9 mouse cellular contexts compared by ENCODE assay signal in genomic region chr16:17554702-17555101, GRCm38 (mm10). TPM values are rescaled to one million over a fixed set of nuclear protein-coding genes. Genes with fewer than 3 reads are reported as not detected.
DNase-seq lines count a peak whose midpoint lies in the region; ATAC-seq and TF ChIP-seq lines count a peak whose summit lies in the region.
"Not testable (repeated sequence)": the region's sequence is repeated elsewhere in the genome, so short reads cannot be mapped to it uniquely, and the experiment has no call there.
"Had no signal": no experiment of that assay in that cellular context is flagged by ENCODE, and none has a peak within 500 bp of the region (broad histone marks: within the 10 kb centered on the region; RNA-seq: fewer than 3 reads in every experiment).

No protein-coding gene starts in this region.

- peak; percentile 16 for DNase-seq in CD4-positive, CD25-positive, alpha-beta regulatory T cell, adult 2 months (ENCODE audit: low read depth, low spot score)
- peak; percentile 65 for DNase-seq in c-Kit-positive CD71-positive TER-119-positive erythroid progenitor cells, embryonic 14.5 days (ENCODE audit: low spot score)
- peak; percentile 66 for DNase-seq in forebrain, embryonic 11.5 days (ENCODE audit: low spot score)
- not testable (repeated sequence) for DNase-seq in heart, postnatal 0 days (ENCODE audit: low spot score)
- DNase-seq in midbrain, embryonic 14.5 days = peak; percentile 40

- not testable (repeated sequence) for H3K9me3 ChIP-seq in forebrain, embryonic 11.5 days (ENCODE audit: control insufficient read depth, low read length); heart, postnatal 0 days (replicated peaks; ENCODE audit: control insufficient read depth, low read length); intestine, postnatal 0 days (ENCODE audit: control insufficient read depth); liver, embryonic 15.5 days (replicated peaks); midbrain, embryonic 14.5 days (ENCODE audit: control insufficient read depth, low read length); stomach, embryonic 14.5 days (ENCODE audit: control insufficient read depth, low read depth, low read length)

- not testable (repeated sequence) for H3K9ac ChIP-seq in forebrain, embryonic 11.5 days (ENCODE audit: low read length); heart, postnatal 0 days (replicated peaks; ENCODE audit: low read depth, low read length); intestine, postnatal 0 days (ENCODE audit: low read depth, low read length); midbrain, embryonic 14.5 days (replicated peaks; ENCODE audit: low read length); stomach, embryonic 14.5 days (replicated peaks; ENCODE audit: low read depth, low read length)
- H3K9ac ChIP-seq in liver, embryonic 15.5 days = peak overlapping the region; percentile 39

- not testable (repeated sequence) for H3K27me3 ChIP-seq in forebrain, embryonic 11.5 days (ENCODE audit: control insufficient read depth, insufficient read depth, low read length); heart, postnatal 0 days (ENCODE audit: control insufficient read depth, insufficient read depth, low read length); intestine, postnatal 0 days (replicated peaks; ENCODE audit: control insufficient read depth, insufficient read depth, low read length); liver, embryonic 15.5 days; midbrain, embryonic 14.5 days (ENCODE audit: control insufficient read depth, insufficient read depth, low read length); stomach, embryonic 14.5 days (ENCODE audit: control insufficient read depth, insufficient read depth, low read length)

- TF ChIP-seq CTCF in heart, postnatal 0 days (IDR thresholded peaks at IDR 0.05; ENCODE audit: low read depth); intestine, postnatal 0 days (IDR thresholded peaks at IDR 0.05; ENCODE audit: low read depth): not testable (repeated sequence)

- not testable (repeated sequence) for TF ChIP-seq EP300 in heart, postnatal 0 days (IDR thresholded peaks at IDR 0.05; ENCODE audit: low read depth)

- H3K4me1 ChIP-seq in forebrain, embryonic 11.5 days (replicated peaks; ENCODE audit: control insufficient read depth, insufficient read depth, low read length) = peaks cover 31% of the 10 kb centered on the region
- H3K4me1 ChIP-seq in heart, postnatal 0 days (ENCODE audit: control insufficient read depth, insufficient read depth) = peaks cover 21% of the 10 kb centered on the region
- H3K4me1 ChIP-seq in intestine, postnatal 0 days (replicated peaks; ENCODE audit: control insufficient read depth, insufficient read depth, low read length) = not testable (repeated sequence)
- H3K4me1 ChIP-seq in liver, embryonic 15.5 days (replicated peaks) = peaks cover 47% of the 10 kb centered on the region
- peaks cover 23% of the 10 kb centered on the region for H3K4me1 ChIP-seq in midbrain, embryonic 14.5 days (ENCODE audit: control insufficient read depth, insufficient read depth, low read length)
- peaks cover 15% of the 10 kb centered on the region for H3K4me1 ChIP-seq in stomach, embryonic 14.5 days (ENCODE audit: control insufficient read depth, insufficient read depth, low read length)

- 9% methylated on average over 4 of the region's 4 CpGs for WGBS in forebrain, embryonic 11.5 days
- 20% methylated on average over 4 of the region's 4 CpGs for WGBS in heart, postnatal 0 days
- WGBS in intestine, postnatal 0 days = 19% methylated on average over 4 of the region's 4 CpGs
- WGBS in liver, embryonic 15.5 days (ENCODE audit: insufficient replicate concordance) = 12% methylated on average over 4 of the region's 4 CpGs
- WGBS in midbrain, embryonic 14.5 days = 9% methylated on average over 4 of the region's 4 CpGs
- WGBS in stomach, embryonic 14.5 days = 15% methylated on average over 4 of the region's 4 CpGs

- H3K4me3 ChIP-seq in forebrain, embryonic 11.5 days (ENCODE audit: low read depth, low read length); heart, postnatal 0 days (ENCODE audit: low read depth, low read length); intestine, postnatal 0 days (ENCODE audit: low read depth, low read length); midbrain, embryonic 14.5 days (replicated peaks; ENCODE audit: low read depth, low read length); stomach, embryonic 14.5 days (ENCODE audit: low read depth, low read length): not testable (repeated sequence)
- peak overlapping the region; percentile 47 for H3K4me3 ChIP-seq in liver, embryonic 15.5 days (replicated peaks)

- peak overlapping the region; percentile 69; the same call in 1 of the 2 replicates for H3K27ac ChIP-seq in forebrain, embryonic 11.5 days (ENCODE audit: low read depth, low read length)
- H3K27ac ChIP-seq in heart, postnatal 0 days (ENCODE audit: low read depth) = peak overlapping the region; percentile 28; the same call in 1 of the 2 replicates
- H3K27ac ChIP-seq in intestine, postnatal 0 days (ENCODE audit: low read depth, low read length) = not testable (repeated sequence)
- H3K27ac ChIP-seq in liver, embryonic 15.5 days (replicated peaks) = peak overlapping the region; percentile 75
- H3K27ac ChIP-seq in midbrain, embryonic 14.5 days (replicated peaks; ENCODE audit: low read depth, low read length) = peak overlapping the region; percentile 20; the same call in 1 of the 2 replicates
- peak overlapping the region; percentile 66 for H3K27ac ChIP-seq in stomach, embryonic 14.5 days (ENCODE audit: low read length)

- H3K36me3 ChIP-seq in forebrain, embryonic 11.5 days (ENCODE audit: control insufficient read depth, insufficient read depth, low read length); heart, postnatal 0 days (replicated peaks; ENCODE audit: control insufficient read depth, insufficient read depth, low read length); intestine, postnatal 0 days (ENCODE audit: control insufficient read depth, insufficient read depth); liver, embryonic 15.5 days (replicated peaks); midbrain, embryonic 14.5 days (ENCODE audit: control insufficient read depth, insufficient read depth, low read length); stomach, embryonic 14.5 days (ENCODE audit: control insufficient read depth, insufficient read depth, low read length): not testable (repeated sequence)

- peak overlapping the region; percentile 40; the same call in 1 of the 2 replicates for H3K4me2 ChIP-seq in forebrain, embryonic 11.5 days (ENCODE audit: low read depth, low read length, severe bottlenecking)
- H3K4me2 ChIP-seq in heart, postnatal 0 days (ENCODE audit: low read depth, low read length) = peak overlapping the region; percentile 49; the same call in 1 of the 2 replicates
- peak overlapping the region; percentile 60 for H3K4me2 ChIP-seq in intestine, postnatal 0 days (replicated peaks; ENCODE audit: low read depth)
- H3K4me2 ChIP-seq in liver, embryonic 15.5 days = peak overlapping the region; percentile 81
- not testable (repeated sequence) for H3K4me2 ChIP-seq in midbrain, embryonic 14.5 days (ENCODE audit: low read length)
- peak overlapping the region; percentile 32; the same call in 1 of the 2 replicates for H3K4me2 ChIP-seq in stomach, embryonic 14.5 days (replicated peaks; ENCODE audit: low read depth, low read length)

- peak; percentile 59 for ATAC-seq in forebrain, embryonic 11.5 days (replicated peaks; ENCODE audit: low FRiP score)
- peak; percentile 37; the same call in 1 of the 2 replicates for ATAC-seq in heart, postnatal 0 days (ENCODE audit: insufficient read depth, low read depth)
- ATAC-seq in intestine, postnatal 0 days; midbrain, embryonic 14.5 days (ENCODE audit: low FRiP score, low TSS enrichment); stomach, embryonic 14.5 days (ENCODE audit: insufficient number of reproducible peaks, insufficient read depth, low FRiP score, low read depth): not testable (repeated sequence)
- peak; percentile 51 for ATAC-seq in liver, embryonic 15.5 days (ENCODE audit: insufficient read depth)

RNA-seq across cellular contexts. Expression of gene Lrrc74b, which starts 6.3 kb away (rescaled TPM):
- 0.12 and 0.57 TPM in 2 replicates for polyA plus RNA-seq in forebrain, embryonic 11.5 days (2014; fragmentation: Nextera tagmentation; extraction: Ambion mirVana)
- not detected in 2 replicates for total RNA-seq in heart, postnatal 0 days (2014; rRNA removed; ENCODE audit: low replicate concordance)
- 0.10 and 0.44 TPM in 2 replicates for polyA plus RNA-seq in heart, postnatal 0 days (2015; fragmentation: Nextera tagmentation; extraction: Ambion mirVana)
- 0.44 and 0.80 TPM in 2 replicates for polyA plus RNA-seq in intestine, postnatal 0 days (2015; fragmentation: Nextera tagmentation; extraction: Ambion mirVana)
- not detected in 2 replicates for polyA plus RNA-seq in liver, embryonic 15.5 days (2015; fragmentation: Nextera tagmentation; extraction: Ambion mirVana)
- polyA plus RNA-seq in midbrain, embryonic 14.5 days (2014; fragmentation: Nextera tagmentation; extraction: Ambion mirVana) = 0.66 and 0.95 TPM in 2 replicates
- polyA plus RNA-seq in stomach, embryonic 14.5 days (2014; fragmentation: Nextera tagmentation; extraction: Ambion mirVana) = 0.27 and 0.35 TPM in 2 replicates
- total RNA-seq: granulocyte monocyte progenitor cell, adult 5-6 weeks had no signal

RNA-seq across cellular contexts. Expression of gene P2rx6, which starts 7.0 kb away (rescaled TPM):
- 0.35 and 0.75 TPM in 2 replicates for polyA plus RNA-seq in forebrain, embryonic 11.5 days (2014; fragmentation: Nextera tagmentation; extraction: Ambion mirVana)
- total RNA-seq in heart, postnatal 0 days (2014; rRNA removed; ENCODE audit: low replicate concordance) = 0.31 TPM in 1 of 2 replicates, not detected in the other
- 0.47 and 0.70 TPM in 2 replicates for polyA plus RNA-seq in heart, postnatal 0 days (2015; fragmentation: Nextera tagmentation; extraction: Ambion mirVana)
- polyA plus RNA-seq in intestine, postnatal 0 days (2015; fragmentation: Nextera tagmentation; extraction: Ambion mirVana) = 0.73 and 1.1 TPM in 2 replicates
- polyA plus RNA-seq in liver, embryonic 15.5 days (2015; fragmentation: Nextera tagmentation; extraction: Ambion mirVana) = 0.09 and 0.14 TPM in 2 replicates
- polyA plus RNA-seq in midbrain, embryonic 14.5 days (2014; fragmentation: Nextera tagmentation; extraction: Ambion mirVana) = 1.5 and 1.9 TPM in 2 replicates
- polyA plus RNA-seq in stomach, embryonic 14.5 days (2014; fragmentation: Nextera tagmentation; extraction: Ambion mirVana) = 0.90 and 0.93 TPM in 2 replicates
- total RNA-seq: granulocyte monocyte progenitor cell, adult 5-6 weeks had no signal

RNA-seq across cellular contexts. Expression of gene Thap7, which starts 23.8 kb away (rescaled TPM):
- polyA plus RNA-seq in forebrain, embryonic 11.5 days (2014; fragmentation: Nextera tagmentation; extraction: Ambion mirVana) = 50.2 and 55.6 TPM in 2 replicates
- 40.9 and 49.2 TPM in 2 replicates for total RNA-seq in heart, postnatal 0 days (2014; rRNA removed; ENCODE audit: low replicate concordance)
- polyA plus RNA-seq in heart, postnatal 0 days (2015; fragmentation: Nextera tagmentation; extraction: Ambion mirVana) = 28.8 and 31.9 TPM in 2 replicates
- 65.1 and 67.4 TPM in 2 replicates for polyA plus RNA-seq in intestine, postnatal 0 days (2015; fragmentation: Nextera tagmentation; extraction: Ambion mirVana)
- polyA plus RNA-seq in liver, embryonic 15.5 days (2015; fragmentation: Nextera tagmentation; extraction: Ambion mirVana) = 21.4 and 23.7 TPM in 2 replicates
- 59.5 and 62.1 TPM in 2 replicates for polyA plus RNA-seq in midbrain, embryonic 14.5 days (2014; fragmentation: Nextera tagmentation; extraction: Ambion mirVana)
- polyA plus RNA-seq in stomach, embryonic 14.5 days (2014; fragmentation: Nextera tagmentation; extraction: Ambion mirVana) = 55.1 and 60.5 TPM in 2 replicates

RNA-seq across cellular contexts. Expression of gene Slc7a4, which starts 28.3 kb away (rescaled TPM):
- polyA plus RNA-seq in forebrain, embryonic 11.5 days (2014; fragmentation: Nextera tagmentation; extraction: Ambion mirVana) = 3.1 and 4.0 TPM in 2 replicates
- 28.2 and 33.4 TPM in 2 replicates for total RNA-seq in heart, postnatal 0 days (2014; rRNA removed; ENCODE audit: low replicate concordance)
- 5.7 and 7.4 TPM in 2 replicates for polyA plus RNA-seq in heart, postnatal 0 days (2015; fragmentation: Nextera tagmentation; extraction: Ambion mirVana)
- polyA plus RNA-seq in intestine, postnatal 0 days (2015; fragmentation: Nextera tagmentation; extraction: Ambion mirVana) = 28.3 and 31.0 TPM in 2 replicates
- 1.9 and 2.4 TPM in 2 replicates for polyA plus RNA-seq in liver, embryonic 15.5 days (2015; fragmentation: Nextera tagmentation; extraction: Ambion mirVana)
- 25.0 and 32.4 TPM in 2 replicates for polyA plus RNA-seq in midbrain, embryonic 14.5 days (2014; fragmentation: Nextera tagmentation; extraction: Ambion mirVana)
- polyA plus RNA-seq in stomach, embryonic 14.5 days (2014; fragmentation: Nextera tagmentation; extraction: Ambion mirVana) = 13.0 and 15.2 TPM in 2 replicates

RNA-seq across cellular contexts. Expression of gene Lztr1, which starts 46.2 kb away (rescaled TPM):
- polyA plus RNA-seq in forebrain, embryonic 11.5 days (2014; fragmentation: Nextera tagmentation; extraction: Ambion mirVana) = 97.5 and 106 TPM in 2 replicates
- total RNA-seq in heart, postnatal 0 days (2014; rRNA removed; ENCODE audit: low replicate concordance) = 119 and 122 TPM in 2 replicates
- 27.2 and 27.4 TPM in 2 replicates for polyA plus RNA-seq in heart, postnatal 0 days (2015; fragmentation: Nextera tagmentation; extraction: Ambion mirVana)
- 129 and 137 TPM in 2 replicates for polyA plus RNA-seq in intestine, postnatal 0 days (2015; fragmentation: Nextera tagmentation; extraction: Ambion mirVana)
- polyA plus RNA-seq in liver, embryonic 15.5 days (2015; fragmentation: Nextera tagmentation; extraction: Ambion mirVana) = 20.7 and 21.0 TPM in 2 replicates
- polyA plus RNA-seq in midbrain, embryonic 14.5 days (2014; fragmentation: Nextera tagmentation; extraction: Ambion mirVana) = 117 and 121 TPM in 2 replicates
- polyA plus RNA-seq in stomach, embryonic 14.5 days (2014; fragmentation: Nextera tagmentation; extraction: Ambion mirVana) = 78.6 and 89.5 TPM in 2 replicates
